Mouse (Mus musculus): Measurements from ENCODE around the gene Hepacam.

The Hepacam gene

GRCm38 (mm10) chr9:37367301-37368080 lies at the start of gene Hepacam:
Gene Hepacam, plus strand, starts transcription at chr9:37367351.
- in situ Hi-C loops (cut with MboI, MseI) = no loop called here

DNA sequence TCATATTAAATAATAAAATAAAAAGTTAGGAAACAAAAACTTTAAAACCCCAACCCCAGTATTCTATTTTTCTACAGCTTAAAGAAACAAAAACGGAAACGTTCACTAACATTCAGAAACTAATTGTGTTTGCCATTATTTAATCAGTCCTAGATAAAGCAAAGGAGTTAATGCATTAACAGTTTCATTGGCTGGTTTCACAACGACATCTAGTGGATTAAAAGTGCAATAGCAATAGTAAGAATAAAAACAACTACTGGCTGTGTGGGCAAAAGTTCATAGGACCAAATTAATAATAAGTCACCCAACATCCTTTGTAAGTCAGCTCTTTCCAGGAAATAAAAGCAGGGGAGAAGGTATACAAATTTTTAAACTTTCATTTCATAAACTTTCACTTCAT lies 37.7 kb upstream of the Hepacam start:
- in situ Hi-C loops (cut with MboI, MseI) = loop anchor here (5.0 kb wide), 1 partner anchor 42 kb away; no protein-coding TSS in a partner anchor

- in situ Hi-C loops (cut with MboI, MseI) = no loop called here
Observed at GRCm38 (mm10) chr9:37345406-37345805, 21.7 kb upstream of the Hepacam start.

- in situ Hi-C loops (cut with MboI, MseI) = no loop called here
Observed at GRCm38 (mm10) chr9:37347184-37347987, 19.8 kb upstream of the Hepacam start.

DNA sequence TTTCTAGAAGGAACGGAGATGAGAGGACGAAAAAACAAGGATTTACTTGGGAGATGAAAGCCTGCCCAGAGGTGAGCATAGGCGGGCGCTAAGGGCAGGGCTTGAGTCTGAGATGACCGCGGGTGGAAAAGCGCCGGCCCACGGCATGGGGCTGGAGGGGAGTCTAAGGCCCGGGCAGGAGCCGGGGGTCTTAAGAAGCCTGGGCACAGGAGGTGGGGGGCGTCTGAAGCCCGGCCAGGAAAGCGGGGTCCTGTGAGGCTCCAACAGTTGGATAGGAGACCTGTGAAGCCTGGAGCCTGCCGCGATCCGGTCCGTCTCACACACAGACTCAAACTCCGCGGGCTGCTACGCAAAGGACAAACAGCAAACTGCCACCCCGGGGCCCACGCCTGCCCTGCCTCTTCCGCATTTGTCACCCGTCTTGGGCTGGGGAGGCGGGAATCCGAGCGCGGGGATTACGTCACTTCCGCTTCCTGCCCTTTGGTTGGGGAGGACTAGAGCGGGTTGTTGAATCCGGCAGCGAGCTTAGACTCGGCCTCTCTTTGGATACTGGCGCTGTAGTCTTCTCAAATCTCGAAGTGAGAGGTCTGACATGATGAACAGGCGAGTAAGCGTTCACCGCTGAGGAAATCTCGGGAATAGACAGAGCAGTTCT lies 19.0 kb upstream of the Hepacam start, which contains the start of gene Ccdc15:
Ccdc15 (minus strand) TSS at position 445 of the 655 bp plus-strand sequence.
- in situ Hi-C loops (cut with MboI, MseI) = no loop called here

DNA sequence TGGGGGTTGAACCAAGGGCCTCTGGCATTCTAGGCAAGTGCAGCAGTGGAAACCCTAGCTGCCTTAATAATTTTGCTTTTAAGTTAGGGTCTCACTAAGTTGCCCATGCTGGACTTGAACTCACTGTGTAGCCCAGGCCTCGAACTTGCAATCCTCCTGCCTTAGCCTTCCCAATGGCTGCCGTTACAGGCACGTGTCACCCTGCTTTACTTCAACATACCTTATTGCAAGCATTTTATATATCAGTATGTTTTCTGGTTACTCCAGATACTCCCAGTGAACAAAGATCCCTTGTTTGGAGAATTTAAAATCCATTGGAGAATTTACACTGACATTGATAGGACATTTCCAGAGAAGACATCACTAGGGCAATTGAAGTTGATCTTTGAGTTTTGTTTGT lies 18.1 kb upstream of the Hepacam start:
- in situ Hi-C loops (cut with MboI, MseI) = no loop called here

GRCm38 (mm10) chr9:37351266-37351665 lies 15.9 kb upstream of the Hepacam start:
- in situ Hi-C loops (cut with MboI, MseI) = no loop called here

DNA sequence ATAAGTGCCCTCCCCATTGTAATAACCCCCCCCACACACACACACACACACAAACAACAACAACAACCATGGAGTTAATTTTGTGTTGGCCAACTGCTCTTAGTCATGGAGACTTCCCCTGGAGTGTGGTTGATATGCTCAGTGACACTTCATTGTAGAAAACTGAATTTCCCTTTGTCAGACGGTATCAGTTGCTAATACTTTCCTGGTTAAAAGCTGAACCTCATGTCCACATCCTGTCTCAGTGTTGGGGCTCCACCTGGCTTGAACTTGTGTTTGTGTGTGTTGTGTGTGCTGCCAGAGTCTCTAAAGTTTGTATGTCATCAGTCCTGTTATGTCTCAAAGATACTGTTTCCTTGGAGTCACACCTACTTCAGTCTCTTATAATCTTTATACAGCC lies 12.7 kb upstream of the Hepacam start:
- in situ Hi-C loops (cut with MboI, MseI) = no loop called here

- in situ Hi-C loops (cut with MboI, MseI) = no loop called here
Observed at GRCm38 (mm10) chr9:37358713-37359330, 8.3 kb upstream of the Hepacam start.

GRCm38 (mm10) chr9:37359331-37360220 lies 7.6 kb upstream of the Hepacam start:
- in situ Hi-C loops (cut with MboI, MseI) = no loop called here

- in situ Hi-C loops (cut with MboI, MseI) = no loop called here
Observed at GRCm38 (mm10) chr9:37362084-37362483, 5.1 kb upstream of the Hepacam start.

DNA sequence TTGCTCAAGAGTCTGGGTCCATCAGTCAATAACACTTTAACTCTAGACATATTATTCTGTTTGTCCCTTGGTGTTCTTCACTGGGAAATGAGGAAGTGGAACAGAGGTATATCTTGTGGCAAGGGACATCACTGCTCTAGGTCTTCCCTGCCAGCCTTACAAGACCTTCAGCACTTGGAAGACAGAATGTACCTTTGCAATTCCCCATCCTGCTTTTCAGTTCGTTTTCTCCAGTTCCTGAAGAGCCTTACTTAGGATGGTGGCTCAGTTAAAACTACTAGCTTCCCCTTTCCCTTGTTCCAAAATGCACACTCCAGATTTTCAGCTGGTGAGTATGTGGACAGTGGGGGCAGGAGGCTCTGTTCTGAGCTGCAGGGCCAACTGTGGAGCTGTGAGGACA lies 4.3 kb upstream of the Hepacam start:
- in situ Hi-C loops (cut with MboI, MseI) = no loop called here

DNA sequence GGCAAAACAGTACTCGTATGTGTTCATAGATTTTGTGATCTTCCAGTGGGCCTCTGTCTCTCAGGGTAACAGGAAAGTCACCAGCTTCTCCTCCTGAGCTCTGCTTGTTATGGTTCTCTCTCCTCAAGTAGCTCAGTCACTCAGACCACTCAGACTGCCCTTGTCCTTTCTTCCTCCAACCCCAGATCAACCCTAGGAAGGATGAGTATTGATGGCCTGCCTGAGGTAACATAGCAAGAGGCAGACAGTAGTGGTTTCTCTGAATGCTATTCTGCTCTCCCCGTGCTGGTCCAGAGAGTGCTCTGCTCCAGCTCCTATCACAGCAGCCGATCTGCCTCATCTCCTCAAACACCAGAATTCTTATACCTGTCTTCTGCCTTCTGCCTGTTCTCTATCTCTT lies 3.6 kb upstream of the Hepacam start:
- in situ Hi-C loops (cut with MboI, MseI) = no loop called here

GRCm38 (mm10) chr9:37364392-37364791 lies 2.8 kb upstream of the Hepacam start:
- in situ Hi-C loops (cut with MboI, MseI) = no loop called here

DNA sequence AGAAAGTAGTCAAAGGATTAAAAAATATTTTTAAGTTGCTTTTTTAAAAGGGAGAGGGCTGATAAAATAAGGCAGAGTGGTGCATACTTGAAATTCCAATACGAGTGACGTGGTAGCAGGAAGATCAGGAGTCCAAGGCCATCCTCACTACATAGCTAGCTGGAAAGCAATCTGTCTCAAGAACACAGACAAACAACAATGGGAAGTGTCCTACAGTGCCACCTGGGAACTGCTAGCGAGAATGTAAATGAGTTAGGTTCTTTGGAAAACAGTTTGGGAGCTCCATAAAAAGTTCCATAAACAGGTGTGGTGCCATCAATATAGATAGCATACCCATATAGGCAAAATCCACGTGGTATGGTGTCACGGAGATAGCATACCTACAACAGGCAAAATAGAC lies 1.4 kb upstream of the Hepacam start:
- in situ Hi-C loops (cut with MboI, MseI) = no loop called here

DNA sequence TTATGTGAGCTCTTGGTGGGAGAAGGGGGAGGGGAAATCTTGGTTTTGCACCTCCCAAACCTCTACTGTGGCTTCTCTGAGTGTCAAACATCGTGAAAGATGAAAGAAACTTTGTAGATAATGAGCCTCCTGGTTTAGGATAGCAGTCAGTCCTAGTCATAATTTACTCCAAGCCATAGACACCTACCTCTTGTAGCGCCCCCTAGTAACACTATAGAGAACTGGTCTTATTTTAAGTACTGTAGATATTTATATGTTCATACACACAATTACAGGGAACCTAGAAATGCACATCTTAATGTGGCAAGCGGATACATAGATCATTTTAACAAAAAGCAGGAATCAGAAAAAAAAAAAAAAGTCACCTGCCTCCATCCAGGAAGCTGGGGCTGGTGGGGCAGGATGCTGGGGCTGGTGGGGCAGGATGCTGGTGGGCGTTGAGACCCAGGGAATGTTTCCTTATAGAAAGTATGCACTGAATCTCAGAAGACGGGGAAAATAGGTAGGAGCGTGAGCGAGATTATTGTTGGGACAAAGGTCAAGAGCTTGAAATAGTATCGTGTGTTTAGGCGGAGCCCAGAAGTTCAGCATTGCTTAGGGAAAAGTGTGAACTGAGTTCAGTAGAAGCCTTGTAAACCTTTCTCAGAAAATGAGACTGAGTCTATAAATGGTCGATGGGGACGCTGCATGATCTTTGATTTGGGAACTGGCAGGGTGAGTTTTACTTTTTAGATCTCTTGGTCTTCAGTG lies 1.1 kb downstream of the Hepacam start:
- in situ Hi-C loops (cut with MboI, MseI) = no loop called here

GRCm38 (mm10) chr9:37368860-37369259 lies 1.7 kb downstream of the Hepacam start:
- in situ Hi-C loops (cut with MboI, MseI) = no loop called here

- in situ Hi-C loops (cut with MboI, MseI) = no loop called here
Observed at GRCm38 (mm10) chr9:37371232-37371801, 4.2 kb downstream of the Hepacam start.

- in situ Hi-C loops (cut with MboI, MseI) = no loop called here
Observed at GRCm38 (mm10) chr9:37375718-37376117, 8.6 kb downstream of the Hepacam start.

DNA sequence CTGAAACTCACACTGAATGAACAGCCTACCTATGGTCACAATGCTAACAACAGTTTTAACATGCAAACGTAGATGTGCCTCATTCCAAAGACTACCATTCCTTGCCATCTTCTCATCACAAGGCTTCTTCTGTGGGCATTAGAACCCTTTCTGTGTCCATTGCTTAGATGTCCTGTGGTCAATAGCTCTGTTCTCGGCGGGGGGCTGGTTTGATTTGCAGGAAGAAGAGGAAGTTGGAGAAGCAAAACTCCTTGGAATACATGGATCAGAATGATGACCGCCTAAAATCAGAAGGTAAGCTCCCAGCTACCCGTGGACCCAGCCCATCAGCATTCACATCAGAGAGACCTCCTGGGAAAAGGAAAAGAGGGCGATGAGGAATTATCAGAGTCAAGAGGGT lies 16.0 kb downstream of the Hepacam start:
- in situ Hi-C loops (cut with MboI, MseI) = no loop called here
